Mouse (Mus musculus) heart, adult 2 months (tissue): ENCODE measurements at regions not wholly inside any gene's neighbourhood (a gene's known extent, or its start where the extent isn't known, plus 50 kb on each side); places are given as distances from the start of the nearest gene placed in this dataset.

ENCODE experiments used
- DNase-seq, 2 experiments: peaks; one replicate each; pipeline ENCODE4 v3.0.0; 2021
- H3K27ac ChIP-seq: fragments of 200-600 bp; 2 replicates; pipeline ENCODE4 v1.8.1; 2022
- H3K27me3 ChIP-seq: fragments of 200-500 bp; 2 replicates; pipeline ENCODE4 v1.6.1; 2012; ENCODE audit warnings: mild to moderate bottlenecking, low read length, inconsistent platforms, mixed read lengths; ENCODE audit not compliant: control insufficient read depth, insufficient read depth
- H3K36me3 ChIP-seq: fragments of 200-500 bp; 2 replicates; pipeline ENCODE4 v1.6.1; 2012; ENCODE audit warnings: low read length, inconsistent platforms; ENCODE audit not compliant: control insufficient read depth, insufficient read depth
- H3K4me1 ChIP-seq: fragments of 200-500 bp; 2 replicates; pipeline ENCODE4 v1.6.1; 2011; ENCODE audit warnings: low read length; ENCODE audit not compliant: control insufficient read depth, insufficient read depth
- H3K4me3 ChIP-seq: fragments of 200-600 bp; 2 replicates; pipeline ENCODE4 v1.8.1; 2022
- H3K79me2 ChIP-seq: fragments of 200-500 bp; replicated peaks from 2 replicates; pipeline ENCODE4 v1.6.1; 2012; ENCODE audit warnings: mild to moderate bottlenecking, inconsistent platforms, low read length, moderate library complexity, mixed read lengths; ENCODE audit not compliant: control insufficient read depth, insufficient read depth
- H3K9ac ChIP-seq: fragments of 200-500 bp; 2 replicates; pipeline ENCODE4 v1.6.1; 2012; ENCODE audit warnings: low read depth, mild to moderate bottlenecking, control low read depth, inconsistent platforms, low read length, mixed read lengths
- CTCF ChIP-seq: fragments of 200-600 bp; IDR thresholded peaks from 2 replicates; pipeline ENCODE4 v1.8.1; 2022; ENCODE audit warnings: antibody characterized with exemption, mild to moderate bottlenecking, moderate library complexity
- EP300 ChIP-seq: fragments of 200-500 bp; IDR thresholded peaks from 2 replicates; pipeline ENCODE4 v1.6.1; 2011; ENCODE audit warnings: low read depth, low read length, control low read depth; ENCODE audit not compliant: insufficient read depth
- POLR2A ChIP-seq: fragments of 200-500 bp; IDR thresholded peaks from 2 replicates; pipeline ENCODE4 v1.6.1; 2011; ENCODE audit warnings: mild to moderate bottlenecking, low read depth, low read length, control low read depth; ENCODE audit not compliant: insufficient read depth
- WGBS: fragments of 180-500 bp; shearing (Covaris S2); methylation state at CpG from one replicate; pipeline ENCODE4 v1.1.7; 2018; 5-methylcytosine and 5-hydroxymethylcytosine counted together
- intact Hi-C: fragments of 180-260 bp; cut with DNase I; formaldehyde crosslinking; loops from one replicate; pipeline ENCODE4 v1.15.1; 2025

DNA sequence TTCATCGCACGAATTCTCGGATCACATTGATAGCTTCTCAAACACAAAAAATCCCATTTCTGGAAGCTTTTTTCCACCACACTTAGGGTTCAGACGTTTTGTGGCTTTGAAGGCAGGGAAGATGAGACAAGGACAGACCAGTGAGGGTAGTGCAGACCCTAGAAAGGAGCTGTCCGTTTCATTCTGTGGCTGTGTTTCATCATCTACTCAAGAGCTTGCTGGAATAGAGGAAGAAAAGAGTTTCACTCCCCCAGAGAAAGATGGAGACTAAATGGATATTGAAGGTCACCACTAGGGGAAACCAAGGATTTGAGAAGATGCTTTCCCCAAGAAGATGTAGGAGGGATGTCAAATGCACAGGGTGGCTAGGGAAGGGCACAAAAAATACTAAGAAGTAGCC, 171.3 kb upstream of the Kbtbd8 start:
- Histone ChIP-seq H3K27ac (no peak overlapping the region), H3K79me2 (no peaks in the 10 kb centered on the region), H3K4me1 (no peaks in the 10 kb centered on the region), H3K4me3 (no peak overlapping the region), H3K36me3 (no peaks in the 10 kb centered on the region), H3K27me3 (no peaks in the 10 kb centered on the region), H3K9ac (no peak overlapping the region)
- no peak for DNase-seq
- no peak for TF ChIP-seq CTCF
- no peak for TF ChIP-seq POLR2A
- no peak for TF ChIP-seq EP300
- intact Hi-C loops, result no loop called here
- 76% methylated on average over 5 of the region's 5 CpGs for WGBS

DNA sequence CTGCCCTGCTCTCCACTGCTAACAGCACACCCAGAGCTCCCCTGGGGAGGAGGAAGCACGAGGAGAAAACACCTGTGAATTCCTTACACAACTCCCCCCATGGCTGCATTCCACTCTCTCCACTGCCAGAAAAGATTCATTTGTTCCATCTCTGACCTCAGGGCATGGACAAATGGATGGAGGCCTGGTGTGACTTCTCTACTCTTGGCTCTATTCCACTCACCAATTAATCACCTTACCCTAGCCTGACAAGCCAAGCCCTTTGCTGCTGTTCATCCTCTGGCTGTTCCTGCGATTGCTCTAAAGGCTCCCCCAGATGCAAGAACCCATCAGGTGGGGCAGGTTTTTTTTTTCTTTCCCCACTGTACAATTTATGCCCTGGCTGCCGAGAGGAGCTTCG, 172.8 kb upstream of the Kbtbd8 start:
- Histone ChIP-seq H3K27ac (no peak overlapping the region), H3K9ac (no peak overlapping the region), H3K79me2 (no peaks in the 10 kb centered on the region), H3K4me1 (no peaks in the 10 kb centered on the region), H3K4me3 (no peak overlapping the region), H3K27me3 (no peaks in the 10 kb centered on the region), H3K36me3 (no peaks in the 10 kb centered on the region)
- TF ChIP-seq POLR2A, result no peak
- TF ChIP-seq CTCF, result no peak
- no peak for TF ChIP-seq EP300
- DNase-seq, result no peak
- intact Hi-C loops, result no loop called here
- WGBS, result 66% methylated on average over 4 of the region's 4 CpGs

DNA sequence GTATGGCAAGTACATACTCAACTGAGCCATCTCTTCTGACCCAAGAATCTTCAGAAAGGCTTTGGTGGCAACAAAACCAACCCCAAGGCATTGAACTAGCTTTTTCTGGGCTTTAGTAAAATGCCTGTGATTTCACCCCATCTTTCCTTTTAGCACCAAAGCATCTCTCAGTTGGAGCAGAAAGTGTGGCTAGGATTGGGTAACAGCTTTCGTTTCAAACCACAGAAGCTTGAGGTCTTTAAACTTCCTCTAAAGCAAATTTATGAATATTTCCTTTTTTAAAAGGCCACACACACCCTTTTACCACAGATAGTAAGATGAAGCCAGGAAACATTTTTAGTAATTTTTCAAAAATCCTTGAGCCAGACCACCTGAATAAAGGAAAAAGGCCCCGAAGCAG, 178.1 kb upstream of the Kbtbd8 start:
- Histone ChIP-seq H3K9ac (no peak overlapping the region), H3K27me3 (no peaks in the 10 kb centered on the region), H3K36me3 (no peaks in the 10 kb centered on the region), H3K4me3 (no peak overlapping the region), H3K79me2 (no peaks in the 10 kb centered on the region), H3K27ac (no peak overlapping the region), H3K4me1 (no peaks in the 10 kb centered on the region)
- intact Hi-C loops, result no loop called here
- WGBS, result 82% methylated on average over 2 of the region's 2 CpGs
- no peak for DNase-seq
- no peak for TF ChIP-seq POLR2A
- no peak for TF ChIP-seq CTCF
- no peak for TF ChIP-seq EP300

DNA sequence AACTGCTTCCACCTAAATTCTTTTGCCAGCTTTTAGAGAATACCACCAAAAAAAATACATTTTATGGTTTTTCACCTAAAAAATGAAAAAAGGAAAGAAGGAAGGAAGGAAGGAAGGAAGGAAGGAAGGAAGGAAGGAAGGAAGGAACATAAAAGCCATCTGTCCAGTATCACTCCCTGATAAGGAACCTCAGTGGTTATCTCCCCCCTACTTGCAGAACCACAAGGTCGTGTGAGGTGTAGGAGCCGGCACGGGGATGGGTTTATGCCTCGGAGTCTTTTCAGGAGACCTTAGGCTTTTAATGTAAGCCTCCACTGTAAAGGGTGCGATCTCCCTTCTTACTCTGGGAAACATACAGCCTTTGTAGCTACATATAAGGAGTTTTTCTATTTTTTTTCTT, 180.8 kb upstream of the Kbtbd8 start:
- no peaks in the 10 kb centered on the region for H3K79me2 ChIP-seq
- H3K4me1 ChIP-seq, result no peaks in the 10 kb centered on the region
- DNase-seq, result no peak
- 67% methylated on average over 5 of the region's 5 CpGs for WGBS
- intact Hi-C loops, result no loop called here
- H3K9ac ChIP-seq, result no peak overlapping the region
- H3K4me3 ChIP-seq, result no peak overlapping the region
- H3K36me3 ChIP-seq, result no peaks in the 10 kb centered on the region
- H3K27me3 ChIP-seq, result no peaks in the 10 kb centered on the region
- no peak for TF ChIP-seq POLR2A
- TF ChIP-seq CTCF, result no peak
- TF ChIP-seq EP300, result no peak
- H3K27ac ChIP-seq, result no peak overlapping the region

DNA sequence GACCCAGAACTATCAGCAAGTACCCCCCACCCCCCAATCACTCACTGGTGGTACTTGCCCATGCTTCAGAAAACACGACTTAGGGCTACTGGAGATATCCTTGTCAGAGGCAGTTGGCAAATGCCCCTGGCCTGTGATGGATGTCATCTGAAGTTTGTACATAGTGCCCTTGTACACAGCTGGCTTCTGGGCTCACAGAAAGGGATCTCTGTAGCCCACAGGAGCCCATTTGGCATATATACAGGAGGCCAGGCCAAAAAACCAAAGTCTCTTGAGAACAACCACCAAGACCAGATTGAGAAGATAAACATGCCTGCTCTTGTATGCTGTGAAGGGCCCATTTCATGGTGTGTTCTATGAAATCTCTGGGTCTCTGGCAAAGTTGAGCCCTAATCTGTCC, 181.3 kb upstream of the Kbtbd8 start:
- Histone ChIP-seq H3K27ac (no peak overlapping the region), H3K27me3 (no peaks in the 10 kb centered on the region), H3K4me3 (no peak overlapping the region), H3K79me2 (no peaks in the 10 kb centered on the region), H3K36me3 (no peaks in the 10 kb centered on the region), H3K9ac (no peak overlapping the region), H3K4me1 (no peaks in the 10 kb centered on the region)
- intact Hi-C loops, result no loop called here
- no peak for DNase-seq
- TF ChIP-seq EP300 (no peak), CTCF (no peak), POLR2A (no peak)
- 69% methylated on average over 1 of the region's 1 CpGs for WGBS

DNA sequence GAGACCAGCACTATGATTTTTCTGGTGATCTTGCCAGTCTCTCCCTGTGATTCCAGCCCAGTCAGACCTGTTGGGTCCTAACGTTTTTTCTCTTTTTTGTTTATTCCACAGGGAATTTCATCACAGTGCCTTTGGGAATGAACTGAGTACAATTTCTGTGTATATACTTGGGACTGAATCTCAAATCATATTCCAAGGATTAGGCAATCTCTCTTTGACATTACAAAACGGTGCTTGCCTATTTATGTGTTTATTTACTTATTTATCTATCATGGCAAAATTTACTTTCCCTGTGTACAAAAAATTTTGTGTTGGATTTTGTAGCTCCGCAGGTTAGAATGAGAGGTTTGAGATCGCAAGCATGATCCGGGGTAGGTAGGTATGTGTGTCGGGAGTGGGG, 189.2 kb upstream of the Kbtbd8 start:
- no peak for DNase-seq
- H3K27ac ChIP-seq, result no peak overlapping the region
- WGBS, result 89% methylated on average over 6 of the region's 6 CpGs
- intact Hi-C loops, result no loop called here
- H3K27me3 ChIP-seq, result no peaks in the 10 kb centered on the region
- H3K36me3 ChIP-seq, result no peaks in the 10 kb centered on the region
- TF ChIP-seq CTCF (no peak), EP300 (no peak), POLR2A (no peak)
- no peaks in the 10 kb centered on the region for H3K79me2 ChIP-seq
- H3K4me3 ChIP-seq, result no peak overlapping the region
- no peak overlapping the region for H3K9ac ChIP-seq
- no peaks in the 10 kb centered on the region for H3K4me1 ChIP-seq
